Mouse (Mus musculus) gastrocnemius, postnatal 25 days (tissue): ENCODE results near the gene Gm9837. TPM values are rescaled to one million over a fixed set of nuclear protein-coding genes. Genes with fewer than 3 reads are reported as not detected.
A peak's percentile ranks its signal among the peaks of the same experiment; 100 is the strongest.

Experiments used
- DNase-seq: peaks from one replicate; pipeline ENCODE4 v3.0.0; 2022
- total RNA-seq, 2 experiments: library from RNA; stranded (reverse); gene quantifications; 1 replicate in 1 of 2; 2 replicates in 1 of 2; pipeline ENCODE4 v1.2.3; 2021

Gene Gm9837
- total RNA-seq, 2 experiments from 2014 or later, result not detected

DNA sequence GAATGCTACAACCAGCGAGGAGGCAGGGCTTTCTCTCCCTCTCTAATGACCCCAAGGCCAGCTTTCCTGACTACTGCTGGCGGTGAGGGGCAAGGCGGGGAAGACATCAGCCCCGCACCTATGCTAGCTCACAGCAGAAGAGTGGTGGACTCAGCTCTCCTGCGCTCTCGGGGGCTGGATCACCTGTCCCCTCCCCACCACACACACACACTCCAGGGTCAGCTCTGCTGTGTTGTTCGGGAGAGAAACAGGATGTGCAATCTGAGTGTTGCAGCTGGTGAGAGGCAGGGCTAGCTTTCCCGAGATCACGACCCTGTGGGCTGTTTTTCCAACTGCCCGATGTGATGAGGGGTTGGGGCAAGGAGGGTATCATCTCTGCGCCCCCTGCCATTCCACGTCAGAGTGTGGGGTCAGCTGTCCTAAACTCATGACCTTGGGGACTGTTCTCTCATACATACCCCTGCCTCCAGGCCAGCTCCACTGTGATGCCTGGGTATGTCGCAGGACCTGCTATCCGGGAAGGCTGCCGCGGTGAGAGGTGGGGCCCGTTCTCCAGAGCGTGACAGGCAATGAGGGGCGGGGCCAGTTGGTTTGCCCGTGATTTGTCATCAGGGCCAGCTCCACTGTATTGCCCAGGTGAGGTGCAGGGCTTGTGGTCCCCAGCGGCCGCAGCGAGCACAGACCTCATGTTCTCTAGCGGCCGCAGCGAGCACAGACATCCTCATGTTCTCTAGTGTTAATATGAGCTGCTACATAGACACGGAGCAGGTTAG is 16.7 kb upstream of the Gm9837 start:
- DNase-seq, result no peak

- DNase-seq, result no peak
Measured at GRCm38 (mm10) chr11:53486351-53486750, 16.1 kb upstream of the Gm9837 start.

DNA sequence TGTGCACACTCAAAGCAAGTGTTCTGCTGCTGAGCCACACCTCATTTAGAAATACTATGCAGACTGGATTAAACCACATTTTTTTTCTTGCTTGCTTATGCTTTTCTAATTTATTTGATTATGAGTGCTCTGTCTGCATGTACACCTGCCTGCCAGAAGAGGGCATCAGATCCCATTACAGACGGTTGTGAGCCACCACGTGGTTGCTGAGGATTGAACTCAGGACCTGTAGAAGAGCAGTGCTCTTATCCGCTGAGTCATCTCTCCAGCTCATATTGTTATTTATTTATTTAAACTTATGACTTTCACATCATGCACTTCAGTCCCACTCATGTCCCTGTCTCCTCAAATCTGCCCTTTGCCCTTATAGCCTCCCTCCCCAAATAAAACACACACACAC is 15.4 kb upstream of the Gm9837 start:
- no peak for DNase-seq

DNA sequence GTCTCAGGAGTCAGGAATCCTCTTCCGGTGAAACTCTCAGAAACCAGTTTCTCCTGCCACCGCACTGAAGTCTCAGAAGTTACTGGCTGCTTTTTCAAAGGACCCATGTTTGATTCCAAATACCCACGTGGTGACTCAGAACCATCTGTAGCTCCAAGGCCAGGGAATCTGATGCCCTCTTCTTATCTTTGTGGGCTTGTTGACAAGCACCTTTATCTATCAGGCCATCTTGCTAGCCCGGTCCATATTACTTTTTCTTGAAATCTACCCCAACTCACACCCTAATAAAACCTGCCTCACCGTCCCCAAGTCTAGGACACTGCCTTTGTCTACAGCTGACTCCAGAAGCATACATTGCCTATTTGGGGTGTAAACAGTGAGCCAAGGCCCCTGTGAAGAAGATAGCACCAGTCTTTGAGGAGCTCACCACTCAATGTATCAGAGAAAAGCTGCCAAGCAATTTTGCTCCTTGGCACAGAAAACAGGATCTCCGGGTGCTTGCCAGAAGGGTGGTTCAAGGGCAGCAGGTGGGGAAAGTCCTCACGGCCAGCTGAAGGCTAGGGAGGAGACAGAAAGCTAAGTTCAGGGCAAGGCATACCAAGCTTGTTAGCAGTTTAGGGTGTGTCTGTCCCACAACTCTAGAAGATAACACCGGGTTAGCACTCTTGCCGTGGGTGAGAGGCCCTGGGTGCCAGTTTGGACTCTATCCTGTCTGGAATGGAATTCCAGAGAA is 13.0 kb upstream of the Gm9837 start:
- no peak for DNase-seq

GRCm38 (mm10) chr11:53481088-53481730 is 10.9 kb upstream of the Gm9837 start:
- DNase-seq, result no peak

- no peak for DNase-seq
Measured at GRCm38 (mm10) chr11:53479783-53480301, 9.6 kb upstream of the Gm9837 start, which contains the start of the genes Gm9945 and Sowaha. Gm9945 (plus strand) TSS chr11:53480166. Sowaha (minus strand) TSS chr11:53480274.

GRCm38 (mm10) chr11:53479171-53479782 is 9.0 kb upstream of the Gm9837 start:
- no peak for DNase-seq

DNA sequence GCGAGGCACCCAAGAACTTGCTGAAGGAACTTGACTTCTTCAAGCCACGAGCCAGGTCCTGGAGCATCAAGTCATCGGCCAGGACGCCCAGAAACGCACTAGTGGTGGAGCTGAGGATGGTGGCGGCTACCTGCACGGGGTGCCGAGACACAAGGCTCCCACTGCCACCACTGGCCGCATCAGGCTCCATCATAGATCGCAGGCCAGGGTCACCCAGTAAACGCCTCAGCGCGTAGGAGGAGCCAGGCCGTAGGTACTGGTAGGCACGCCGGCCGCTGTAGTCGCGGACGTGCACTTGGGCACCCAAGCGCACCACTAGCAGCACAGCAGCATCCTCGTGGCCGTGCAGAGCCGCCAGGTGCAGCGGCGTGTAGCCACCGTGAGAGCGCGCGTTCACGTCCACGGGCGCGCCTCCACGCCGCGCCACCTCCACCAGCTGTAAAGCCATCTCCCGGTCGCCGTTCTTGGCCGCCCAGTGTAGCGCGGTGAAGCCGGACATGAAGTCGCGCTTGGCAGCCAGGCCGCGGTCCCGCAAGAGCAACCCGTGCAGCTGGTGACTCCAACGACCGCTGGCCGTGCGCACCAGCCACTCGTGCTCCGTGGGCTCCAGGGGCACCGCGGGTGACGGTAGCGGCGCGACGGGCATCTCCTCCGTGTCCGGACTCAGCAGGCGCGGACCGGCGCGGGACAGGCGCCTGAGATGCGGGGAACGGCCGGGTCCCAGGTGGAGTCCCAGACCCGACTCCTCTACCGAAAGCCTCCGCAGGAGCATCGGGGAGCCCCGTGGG is 8.3 kb upstream of the Gm9837 start:
- DNase-seq, result no peak

- DNase-seq, result no peak
Measured at GRCm38 (mm10) chr11:53477833-53478232, 7.6 kb upstream of the Gm9837 start.

DNA sequence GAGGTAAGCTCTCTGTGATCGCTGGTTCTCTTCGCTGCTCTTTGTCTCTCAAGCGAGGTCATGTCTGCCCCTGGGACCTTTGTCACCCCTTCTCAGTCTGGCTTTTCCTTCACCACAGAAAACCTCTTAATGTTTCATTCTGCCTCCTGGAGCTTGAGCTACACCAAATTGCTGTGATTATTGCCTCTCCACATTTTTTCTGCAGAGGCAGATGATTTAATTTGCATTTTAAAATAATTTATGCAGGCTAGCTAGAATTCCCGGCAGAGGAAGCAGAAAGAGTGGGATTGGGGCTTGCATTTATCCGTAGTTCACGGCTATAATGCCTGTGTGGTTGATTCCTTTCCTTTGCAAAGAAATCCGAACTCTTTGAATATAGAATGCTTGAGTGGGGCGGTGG is 5.3 kb upstream of the Gm9837 start:
- DNase-seq, result no peak

DNA sequence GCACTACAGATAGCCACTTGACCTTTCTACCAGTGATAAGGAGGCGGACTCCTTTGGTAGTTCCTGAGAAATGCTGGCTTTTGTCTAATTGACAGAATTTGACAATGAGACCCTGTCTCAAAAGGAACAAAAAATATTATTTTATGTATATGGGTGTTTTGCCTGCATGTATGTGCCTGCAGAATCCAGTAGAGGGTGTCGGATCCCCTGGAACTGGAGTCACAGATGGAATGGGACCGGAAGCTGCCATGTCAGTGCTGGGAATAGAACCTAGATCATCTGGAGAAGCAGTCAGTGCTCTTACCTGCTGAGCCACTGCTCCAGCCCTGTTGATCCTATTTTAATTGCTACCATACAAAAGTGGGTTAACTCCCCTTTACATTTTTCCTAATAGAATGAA is 2.4 kb upstream of the Gm9837 start:
- DNase-seq, result no peak

DNA sequence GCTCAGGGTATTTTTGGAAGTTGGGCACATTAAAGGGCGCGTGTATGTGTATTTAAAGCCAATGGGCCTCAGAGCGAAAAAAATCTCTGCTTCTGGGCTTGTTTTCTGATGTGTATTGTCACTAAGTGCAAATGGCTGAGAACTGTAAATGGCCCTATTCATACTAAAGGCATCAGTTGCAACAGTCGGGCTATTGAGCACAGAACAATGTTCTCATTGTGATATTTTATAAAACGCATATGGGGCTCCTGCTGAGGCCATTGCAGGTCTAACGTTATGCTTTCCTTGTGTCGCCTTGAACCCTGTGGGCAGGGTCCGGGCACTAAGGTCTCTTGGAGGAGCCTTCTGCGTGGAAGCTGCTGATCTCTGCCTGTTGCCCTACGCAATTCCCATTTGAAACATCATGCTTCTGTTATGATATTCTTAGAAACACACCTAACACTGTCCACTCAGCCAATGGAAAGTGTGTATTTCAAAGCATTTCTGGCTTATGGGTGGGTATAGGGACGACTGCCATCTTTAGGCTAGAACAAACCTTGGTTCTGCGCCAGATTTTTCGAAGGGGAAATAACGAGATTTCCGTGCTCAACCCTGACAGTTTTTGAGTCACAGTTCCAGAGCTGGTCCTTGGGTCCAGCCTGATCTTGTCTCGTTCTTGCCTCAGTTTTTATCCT is 848 bp downstream of the Gm9837 start:
- no peak for DNase-seq

- DNase-seq, result peak; percentile 72
Measured at GRCm38 (mm10) chr11:53466231-53466971, 3.9 kb downstream of the Gm9837 start.

DNA sequence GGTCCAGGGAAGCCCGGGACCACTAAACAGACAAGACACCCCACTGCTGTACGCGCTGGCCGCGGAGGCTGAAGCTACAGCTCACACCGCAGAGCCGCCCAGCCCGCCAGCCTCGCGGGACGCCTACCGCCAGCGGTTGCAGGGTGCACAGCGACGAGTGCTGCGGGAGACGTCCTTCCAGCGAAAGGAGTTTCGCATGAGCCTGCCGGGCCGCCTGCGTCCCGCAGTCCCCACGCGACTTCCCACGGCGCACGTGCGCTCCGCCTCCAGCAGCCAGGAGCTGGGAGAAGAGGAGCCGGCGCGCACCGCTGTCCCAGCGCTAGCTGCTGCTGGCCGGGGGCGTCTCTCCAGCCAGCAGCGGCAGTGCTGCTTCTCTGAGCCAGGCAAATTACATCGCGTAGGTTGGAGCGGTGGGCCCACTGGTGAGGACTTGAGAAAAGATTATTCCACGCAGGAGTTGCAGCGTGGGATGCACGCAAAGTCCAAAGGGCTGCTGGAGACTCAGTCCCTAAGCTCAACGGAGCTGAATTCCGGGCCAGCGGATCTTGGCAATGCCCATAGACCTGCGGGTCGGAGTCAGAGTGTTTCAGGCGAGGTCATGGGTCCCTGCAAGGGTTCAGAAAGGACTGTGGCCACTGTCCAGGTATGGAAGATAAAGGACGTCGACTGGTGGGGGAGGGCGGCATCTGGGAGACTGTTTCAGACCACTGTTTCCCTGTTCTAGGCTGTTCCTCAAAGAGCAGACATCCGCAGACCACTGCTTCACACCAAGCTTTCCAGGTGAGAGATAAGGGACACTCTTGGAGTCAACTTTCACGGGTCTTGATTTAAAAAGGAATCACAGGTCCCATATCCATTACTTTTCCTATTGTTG is 6.5 kb downstream of the Gm9837 start:
- no peak for DNase-seq

DNA sequence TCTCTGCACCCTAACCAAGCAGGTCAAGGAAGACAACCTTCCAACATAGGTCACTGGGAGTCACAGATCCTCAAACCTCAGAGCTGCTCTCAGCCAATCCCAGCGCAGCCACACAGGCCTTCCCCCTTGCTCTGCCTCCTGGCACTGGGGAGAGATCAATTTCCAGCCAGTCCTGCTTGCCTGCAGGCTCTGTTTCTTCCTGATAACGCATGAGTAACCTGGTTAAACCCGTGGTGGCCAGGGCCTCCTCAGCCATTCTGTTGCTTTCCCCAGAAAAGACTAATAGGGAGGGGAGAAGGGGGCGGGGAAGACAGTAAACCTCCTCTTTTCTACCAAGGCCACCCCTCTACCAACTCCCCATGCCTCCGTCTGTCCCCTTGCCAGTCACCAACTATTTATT is 8.6 kb downstream of the Gm9837 start:
- DNase-seq, result no peak

- no peak for DNase-seq
Measured at GRCm38 (mm10) chr11:53460192-53460591, 10.1 kb downstream of the Gm9837 start.

DNA sequence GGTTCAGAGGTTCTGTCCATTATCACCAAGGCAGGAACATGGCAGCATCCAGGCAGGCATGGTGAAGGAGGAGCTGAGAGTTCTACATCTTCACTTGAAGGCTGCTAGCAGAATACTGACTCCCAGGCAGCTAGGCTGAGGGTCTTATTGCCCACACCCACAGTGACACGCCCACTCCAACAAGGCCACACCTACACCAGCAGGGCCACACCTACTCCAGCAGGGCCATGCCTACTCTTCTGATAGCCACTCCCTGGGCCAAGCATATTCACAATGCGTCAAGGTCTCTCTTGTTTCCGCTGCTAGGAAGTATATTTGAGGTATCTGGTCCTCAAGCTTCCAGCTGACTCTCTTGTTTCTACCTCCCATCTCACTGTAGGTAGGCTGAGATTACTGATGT is 11.3 kb downstream of the Gm9837 start:
- DNase-seq, result no peak

DNA sequence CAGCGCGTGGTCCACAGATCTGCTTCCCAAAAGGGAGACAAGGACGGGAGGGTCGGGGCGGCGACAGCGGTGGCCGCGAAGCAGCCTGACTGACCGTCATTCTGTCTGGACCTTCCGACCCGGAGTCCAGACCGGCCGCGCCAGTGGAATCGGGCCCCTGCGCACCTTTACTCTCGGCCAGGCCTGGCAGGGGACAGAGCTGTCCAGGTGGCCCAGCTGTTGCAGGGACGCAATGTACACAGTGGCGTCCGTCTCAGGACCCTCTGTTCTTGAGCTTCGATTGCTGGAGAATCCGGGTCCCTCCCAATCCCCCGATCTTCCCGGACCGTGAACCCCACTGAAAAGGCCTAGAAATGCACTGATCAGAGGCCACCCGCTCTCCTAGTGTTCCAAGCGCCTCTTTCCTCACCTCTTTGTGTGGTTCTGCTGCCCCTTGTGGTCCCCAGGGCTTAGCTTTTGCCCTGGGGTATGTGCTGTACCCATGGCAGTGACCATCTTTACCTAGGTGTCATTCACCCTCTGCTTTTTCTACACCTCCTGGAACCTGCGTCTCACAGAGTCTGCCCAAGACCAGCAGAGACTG is 12.8 kb downstream of the Gm9837 start:
- DNase-seq, result no peak
